Mouse (Mus musculus) spleen, postnatal 0 days (tissue): ENCODE data around the gene Gadd45g. TPM values are rescaled to one million over a fixed set of nuclear protein-coding genes. Genes with fewer than 3 reads are reported as not detected.

Experiments
- polyA plus RNA-seq: library from polyadenylated mRNA; unstranded; fragments of >200 nt; fragmentation: Nextera tagmentation; extraction: Ambion mirVana; gene quantifications from 2 replicates; pipeline ENCODE4 v1.2.1, GENCODE M21; 2015

The Gadd45g gene
- polyA plus RNA-seq: 24.4 and 26.8 TPM in 2 replicates

DNA sequence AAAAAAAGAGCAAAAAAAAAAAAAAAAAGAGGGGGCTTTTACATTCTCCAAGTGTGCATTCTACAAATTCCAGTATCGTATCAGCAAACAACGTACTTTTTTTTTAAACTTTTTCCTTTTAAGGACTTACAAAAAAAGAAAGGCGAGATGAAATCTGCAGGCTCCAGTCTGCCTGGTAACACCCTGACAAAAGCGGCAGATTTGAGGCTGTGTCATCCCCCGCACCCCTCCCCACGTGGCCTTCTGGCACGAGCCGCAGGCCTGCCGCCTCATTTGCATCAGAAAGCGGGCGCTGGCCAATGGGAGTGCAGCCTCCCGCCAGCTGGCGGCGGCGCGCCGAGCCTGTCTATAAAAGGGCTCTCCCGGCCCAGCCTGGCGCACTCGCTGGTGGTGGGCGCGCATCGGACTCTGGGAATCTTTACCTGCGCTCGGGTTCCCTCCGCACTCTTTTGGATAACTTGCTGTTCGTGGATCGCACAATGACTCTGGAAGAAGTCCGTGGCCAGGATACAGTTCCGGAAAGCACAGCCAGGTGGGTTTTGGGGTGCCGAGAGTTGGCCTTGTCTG, at the start of gene Gadd45g:
Gene Gadd45g (plus strand): TSS at position 378 of the 567 bp plus-strand sequence.

Other genes with a start within 250 kb of the Gadd45g start
- 406 and 480 TPM in 2 replicates for gene Cks2, start 201.4 kb upstream of the Gadd45g start, polyA plus RNA-seq
- gene Secisbp2, start 195.0 kb upstream of the Gadd45g start, polyA plus RNA-seq: 25.5 and 31.3 TPM in 2 replicates
- gene Sema4d, start 52.9 kb upstream of the Gadd45g start, polyA plus RNA-seq: 11.5 and 13.5 TPM in 2 replicates